Mouse (Mus musculus) liver, embryonic 18 days (tissue): ENCODE data around the gene Kif27. TPM values are rescaled to one million over a fixed set of nuclear protein-coding genes. Genes with fewer than 3 reads are reported as not detected.

Experiments
- polyA plus RNA-seq: library from polyadenylated mRNA; depleted of rRNA; stranded (reverse); fragments of >200 nt; gene quantifications from 2 replicates; pipeline ENCODE4 v1.2.3, GENCODE M21; 2012; rRNA removed

Kif27 gene
- polyA plus RNA-seq = 0.10 TPM in 2 replicates

DNA sequence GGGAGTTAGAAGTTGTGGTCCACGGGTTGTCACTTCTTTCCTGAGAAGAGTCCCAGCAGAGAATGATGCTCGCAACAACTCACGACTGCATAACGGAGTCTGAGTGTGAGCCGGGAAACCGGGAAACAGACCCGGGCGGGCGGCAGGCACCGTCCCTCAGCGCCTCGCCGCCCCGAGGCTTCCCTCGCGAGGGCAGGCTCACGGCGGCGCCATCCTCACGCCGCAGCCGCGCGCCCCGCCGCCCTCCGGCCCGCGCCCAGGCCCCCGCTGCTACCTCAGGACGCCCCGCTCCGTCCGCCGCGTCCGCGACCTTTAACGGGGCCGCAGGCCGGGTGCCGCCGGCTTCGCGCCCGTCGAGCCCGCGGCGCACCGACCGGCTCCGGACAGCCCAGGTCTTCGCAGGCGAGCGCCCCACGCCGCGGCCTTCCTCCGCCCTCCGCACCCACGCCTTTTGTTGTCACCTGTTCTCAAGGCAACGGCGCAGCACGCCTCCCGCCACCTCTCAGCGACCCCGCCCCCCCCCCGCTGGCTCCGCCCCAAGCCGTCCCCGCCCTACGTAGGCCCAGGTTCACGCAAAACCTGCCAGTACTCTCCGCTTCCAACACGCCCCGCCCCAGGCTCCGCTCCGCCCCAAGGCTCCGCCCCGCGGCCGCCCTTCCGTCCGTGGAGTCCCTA is at the start of gene Kif27:
Gene Kif27, minus strand, starts transcription at position 494 of the 675 bp plus-strand sequence.

DNA sequence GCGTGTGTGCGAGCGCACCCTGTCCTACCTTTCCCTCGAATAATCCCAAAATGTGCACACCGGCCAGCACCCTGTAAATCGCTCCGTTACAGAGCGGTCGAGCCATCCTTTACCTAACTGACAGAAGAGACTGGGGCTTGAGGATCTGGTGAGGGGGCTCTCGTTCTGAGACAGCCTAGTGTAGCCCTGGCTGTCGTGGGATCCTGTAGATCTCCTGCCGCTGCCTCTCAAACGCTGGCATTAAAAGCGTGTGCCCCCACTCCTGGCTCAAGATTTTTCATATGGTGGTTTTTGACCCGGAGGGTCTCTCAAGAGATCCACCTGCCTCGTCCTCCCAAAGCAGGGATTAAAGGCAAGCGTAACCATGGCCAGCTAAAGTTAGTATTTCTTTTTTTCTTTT is 44.3 kb upstream of the Kif27 start, which contains the start of gene Hnrnpk:
Gene Hnrnpk, minus strand, starts transcription at position 101 of the 400 bp plus-strand sequence.

DNA sequence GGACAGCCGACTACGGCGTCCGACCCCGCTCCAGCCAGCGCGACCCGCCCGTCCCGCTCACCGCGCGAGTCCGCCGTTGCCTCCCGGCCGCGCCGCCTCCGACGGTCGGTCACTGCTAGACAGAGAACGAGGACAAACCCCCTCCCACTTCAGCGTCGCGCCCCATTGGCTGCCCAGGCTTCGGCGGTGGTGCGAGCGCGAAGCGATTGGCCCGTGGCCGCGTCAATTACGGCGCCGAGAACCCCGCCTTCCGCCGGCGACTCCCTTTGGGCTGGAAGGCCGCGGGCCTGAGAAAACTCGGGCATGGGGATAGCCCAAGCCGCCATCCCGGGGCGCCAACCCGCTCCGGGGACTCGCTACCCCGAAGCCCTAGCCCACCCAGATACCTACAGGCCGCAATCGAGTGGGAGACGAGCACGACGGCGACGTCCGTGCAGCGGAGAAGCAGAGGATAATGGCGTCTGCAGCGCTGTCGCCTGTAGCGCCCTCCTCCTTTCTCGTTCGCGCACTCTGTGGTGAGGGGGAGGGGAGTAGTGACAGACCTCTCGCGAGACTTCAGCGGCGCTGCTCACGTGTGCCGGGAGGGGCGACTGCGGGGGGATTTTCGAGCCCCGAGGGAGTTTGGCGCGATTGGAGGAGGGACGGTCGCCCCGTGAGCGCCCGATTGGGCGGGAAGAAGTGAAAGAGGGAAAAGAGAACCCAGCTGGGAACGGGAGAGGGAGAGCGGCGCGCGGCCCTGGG is 43.3 kb upstream of the Kif27 start, which contains the start of gene Rmi1:
Gene Rmi1, plus strand, starts transcription at position 246 of the 741 bp plus-strand sequence.

DNA sequence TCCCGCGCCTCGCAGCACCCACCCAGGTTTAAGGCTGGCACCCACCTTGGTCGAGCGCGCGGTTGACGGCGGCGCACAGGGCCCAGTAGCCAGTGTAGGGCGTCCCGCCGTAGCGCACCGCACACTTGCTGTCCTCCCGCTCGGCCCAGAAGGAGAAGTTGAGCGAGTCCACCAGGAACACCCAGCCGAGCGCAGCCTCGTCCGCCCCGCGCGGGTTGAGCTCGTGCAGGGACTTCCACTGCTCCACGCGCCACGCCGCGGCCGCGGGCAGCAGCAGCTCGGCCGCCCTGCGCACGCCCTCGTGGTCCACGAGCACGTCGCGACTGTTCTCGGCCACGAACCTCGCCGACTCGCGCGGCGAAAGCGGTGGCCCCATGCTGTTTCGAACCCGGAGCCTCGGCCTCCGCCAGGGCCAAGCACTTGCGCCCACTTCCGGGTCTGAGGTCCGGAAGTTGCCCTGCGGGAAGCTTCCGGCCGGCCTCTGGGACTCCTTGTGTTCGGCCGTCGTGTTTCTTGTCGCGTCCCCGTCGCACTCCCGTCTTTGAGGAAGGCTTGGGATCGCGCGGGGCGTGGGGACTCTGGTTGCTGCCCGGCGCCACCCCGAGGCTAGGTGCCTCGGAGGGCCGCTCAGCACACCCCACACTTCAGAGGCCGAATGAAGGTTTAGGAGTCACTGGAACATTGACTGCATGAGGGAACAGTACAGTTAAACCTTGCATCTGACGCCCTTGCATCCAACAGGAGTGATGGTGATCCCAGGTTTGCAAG is 26.0 kb upstream of the Kif27 start, which contains the start of gene 2210016F16Rik:
Gene 2210016F16Rik, minus strand, starts transcription at position 447 of the 768 bp plus-strand sequence.

DNA sequence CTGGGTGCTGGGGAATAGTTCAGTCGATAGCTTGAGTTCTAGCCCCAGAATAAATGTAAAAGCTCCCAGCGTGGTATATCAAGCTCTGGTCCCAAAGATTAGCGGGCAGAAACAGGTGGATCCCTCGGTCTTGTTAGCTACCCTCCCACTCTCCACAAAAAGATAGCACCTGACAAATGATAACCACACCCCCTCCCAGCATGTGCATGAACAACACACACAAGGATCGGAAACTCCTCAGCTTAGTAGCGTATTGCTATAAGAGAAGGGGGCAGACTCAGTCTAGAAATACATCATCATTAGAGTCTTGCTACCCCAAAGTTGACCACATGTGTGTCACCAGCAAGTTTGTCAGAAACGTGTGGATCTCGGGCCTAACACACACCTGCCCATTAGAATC is 83.3 kb downstream of the Kif27 start, which contains the start of gene Gkap1:
Gene Gkap1, minus strand, starts transcription at position 101 of the 400 bp plus-strand sequence.

Other genes starting within 250 kb of the Kif27 start
- 1.4 and 1.7 TPM in 2 replicates for gene Klhl3, start 245.5 kb downstream of the Kif27 start, polyA plus RNA-seq
- 44.3 and 53.3 TPM in 2 replicates for gene Hnrnpa0, start 230.6 kb downstream of the Kif27 start, polyA plus RNA-seq
- 12.9 and 13.3 TPM in 2 replicates for gene Idnk, start 201.5 kb downstream of the Kif27 start, polyA plus RNA-seq
- 39.5 and 41.0 TPM in 2 replicates for gene Ubqln1, start 143.5 kb downstream of the Kif27 start, polyA plus RNA-seq
- 6.8 and 8.0 TPM in 2 replicates for gene Gkap1, start 83.4 kb downstream of the Kif27 start, polyA plus RNA-seq
- gene 2210016F16Rik, start 26.1 kb upstream of the Kif27 start, polyA plus RNA-seq = 9.7 and 10.2 TPM in 2 replicates
- gene Rmi1, start 43.1 kb upstream of the Kif27 start, polyA plus RNA-seq = 6.1 and 6.6 TPM in 2 replicates
- gene Hnrnpk, start 44.2 kb upstream of the Kif27 start, polyA plus RNA-seq = 252 and 256 TPM in 2 replicates